Mouse (Mus musculus): ENCODE measurements around the gene Pex6. TPM values are rescaled to one million over a fixed set of nuclear protein-coding genes. Genes with fewer than 3 reads are reported as not detected.

Pex6 gene
- polyA plus RNA-seq, 2 experiments from 2014 or later: 2.9 to 4.0 TPM

GRCm38 (mm10) chr17:46701489-46701888, 9.8 kb upstream of the Pex6 start:
- ATAC-seq: no peak

DNA sequence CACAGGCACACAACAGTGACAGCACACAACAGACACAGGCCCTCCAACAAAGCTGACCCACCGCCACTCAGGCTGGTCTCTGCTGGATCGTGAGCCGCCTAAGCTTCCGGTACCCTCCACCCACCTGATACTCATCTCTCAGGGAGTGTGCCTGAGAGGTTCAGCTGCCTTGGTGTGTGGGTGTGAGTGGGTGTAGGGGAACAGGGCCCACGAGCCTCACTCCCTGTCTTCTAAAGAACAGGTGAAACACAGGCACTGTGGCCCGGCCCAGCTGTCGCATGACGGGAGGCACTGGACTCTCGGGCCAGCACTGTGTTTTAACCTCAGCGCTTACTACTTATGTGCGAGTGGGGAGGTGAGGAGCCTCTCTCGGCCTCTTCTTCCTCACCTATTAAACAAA, 9.2 kb upstream of the Pex6 start:
- ATAC-seq: no peak

- no peak for ATAC-seq
Observed at GRCm38 (mm10) chr17:46702506-46702905, 8.8 kb upstream of the Pex6 start.

DNA sequence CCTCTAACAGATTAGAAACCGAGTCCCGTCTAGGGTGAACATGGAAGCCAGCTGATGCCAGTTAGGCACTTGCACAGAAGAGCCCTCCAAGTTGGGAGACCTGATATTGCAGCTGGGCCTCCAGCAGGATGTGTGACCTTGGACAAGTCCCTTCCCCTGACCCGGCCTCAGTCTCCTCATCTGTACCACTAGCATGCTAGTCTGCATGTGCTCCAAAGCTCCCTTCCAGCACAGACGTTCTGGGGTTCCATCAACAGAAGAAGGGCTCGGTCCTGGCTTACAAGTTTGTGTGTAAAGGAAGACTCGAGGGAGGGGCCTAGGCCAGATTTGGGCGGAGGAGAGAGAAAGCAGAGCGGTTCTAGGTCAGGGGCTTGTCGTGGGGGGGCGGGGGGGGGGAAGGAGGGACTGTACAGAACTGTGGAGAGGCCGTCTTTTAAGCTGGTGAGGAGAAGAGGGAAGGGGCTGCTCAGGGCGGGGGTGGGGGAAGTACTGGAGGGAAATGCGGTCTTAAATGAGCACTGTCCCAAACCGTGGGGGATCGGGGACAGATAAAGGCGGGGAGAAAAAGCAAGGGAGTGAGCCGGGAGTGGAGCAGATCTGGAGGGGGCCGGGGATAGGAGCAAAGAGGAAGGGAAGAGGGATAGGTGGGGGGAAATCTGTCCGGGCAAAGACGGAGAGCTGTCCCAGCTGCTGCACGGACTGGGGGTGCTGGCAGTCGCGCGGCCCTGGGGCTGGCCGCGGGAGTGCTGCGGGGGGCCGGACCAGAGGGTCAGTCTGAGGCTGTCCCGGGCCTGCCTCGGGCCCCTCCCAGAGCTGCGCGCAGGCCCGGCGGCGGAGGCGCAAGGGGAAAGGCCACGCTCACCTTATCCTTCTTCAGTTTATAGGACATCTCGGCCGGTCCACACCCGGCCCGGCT, 7.0 kb upstream of the Pex6 start:
- peak; percentile 2 for ATAC-seq

- peak; percentile 98 for ATAC-seq
Observed at GRCm38 (mm10) chr17:46704887-46705835, 6.1 kb upstream of the Pex6 start, which contains the start of gene Ppp2r5d. Gene Ppp2r5d, minus strand, starts transcription at chr17:46705111.

GRCm38 (mm10) chr17:46706375-46707089, 4.7 kb upstream of the Pex6 start:
- ATAC-seq: no peak

DNA sequence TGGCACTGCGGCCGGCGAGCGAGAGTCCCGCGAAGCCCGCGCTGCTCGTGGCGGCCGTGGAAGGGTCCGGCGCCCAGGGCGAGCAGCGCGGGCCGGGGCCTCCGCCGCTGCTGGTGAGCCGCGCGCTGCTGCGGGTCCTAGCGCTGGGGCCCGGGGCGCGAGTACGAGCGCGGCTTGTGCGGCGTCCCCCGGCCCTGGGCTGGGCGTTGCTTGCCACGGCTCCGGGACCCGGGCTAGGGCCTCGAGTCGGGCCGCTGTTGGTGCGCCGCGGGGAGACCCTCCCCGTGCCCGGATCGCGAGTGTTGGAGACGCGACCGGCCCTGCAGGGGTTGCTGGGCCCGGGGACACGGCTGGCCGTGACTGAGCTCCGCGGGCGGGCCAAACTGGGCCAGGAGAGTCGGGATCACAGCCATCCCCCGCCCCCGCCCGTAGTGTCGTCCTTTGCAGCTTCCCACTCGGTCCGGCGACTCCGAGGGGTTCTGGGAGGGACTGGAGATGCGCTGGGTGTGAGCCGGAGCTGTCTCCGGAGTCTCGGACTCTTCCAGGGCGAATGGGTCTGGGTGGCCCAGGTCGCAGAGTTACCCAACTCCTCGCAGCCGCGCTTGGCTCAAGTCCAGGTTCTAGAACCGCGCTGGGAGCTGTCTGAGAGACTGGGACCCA, 479 bp downstream of the Pex6 start:
- ATAC-seq: peak; percentile 20

- peak; percentile 15 for ATAC-seq
Observed at GRCm38 (mm10) chr17:46712442-46712841, 1.2 kb downstream of the Pex6 start.

- ATAC-seq: no peak
Observed at GRCm38 (mm10) chr17:46713849-46714248, 2.6 kb downstream of the Pex6 start.

- no peak for ATAC-seq
Observed at GRCm38 (mm10) chr17:46714756-46715481, 3.7 kb downstream of the Pex6 start.

DNA sequence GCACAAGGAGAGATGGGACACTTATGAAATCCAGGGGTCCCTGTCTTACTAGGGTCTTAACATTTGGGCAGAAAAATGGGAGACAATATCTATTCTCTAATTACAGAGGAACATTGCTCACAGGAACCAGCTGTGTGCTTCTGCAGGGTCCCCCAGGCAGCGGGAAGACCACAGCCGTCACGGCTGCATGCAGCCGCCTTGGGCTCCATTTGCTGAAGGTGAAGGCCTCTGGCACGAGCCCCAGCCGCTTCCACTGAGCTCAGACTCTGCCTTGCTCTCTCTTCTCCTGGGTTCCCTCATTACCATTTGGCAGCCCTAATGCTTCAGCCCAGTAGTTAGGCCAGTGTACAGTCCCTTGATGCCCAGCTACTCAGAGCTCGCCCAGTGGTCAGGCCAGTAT, 9.8 kb downstream of the Pex6 start:
- ATAC-seq: no peak

DNA sequence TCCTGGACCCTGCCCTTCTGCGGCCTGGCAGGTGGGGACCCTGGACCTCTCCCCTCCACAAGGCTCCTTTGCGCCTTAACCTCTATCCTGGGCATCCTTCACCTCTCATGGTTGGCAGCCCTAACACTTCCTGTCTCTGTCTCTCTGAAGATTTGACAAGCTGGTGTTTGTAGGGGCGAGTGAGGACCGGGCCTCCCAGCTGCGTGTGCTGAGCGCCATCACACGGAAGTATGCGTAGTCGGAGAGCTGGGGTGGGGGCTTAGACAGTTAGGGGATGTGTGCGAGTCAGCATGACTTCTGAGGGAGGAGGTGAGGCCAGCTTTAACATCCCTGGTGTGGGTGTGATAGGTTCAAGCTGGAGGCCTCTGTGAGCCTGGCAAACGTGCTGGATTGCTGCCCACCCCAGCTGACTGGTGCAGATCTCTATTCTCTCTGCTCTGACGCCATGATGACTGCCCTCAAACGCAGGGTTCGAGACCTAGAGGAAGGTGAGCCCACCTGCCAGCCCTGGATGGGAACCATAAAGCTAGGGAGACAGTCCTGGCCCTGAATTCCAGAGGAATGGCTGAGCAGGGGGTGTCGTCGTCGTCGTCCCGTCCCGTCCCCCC, 13.3 kb downstream of the Pex6 start:
- no peak for ATAC-seq

GRCm38 (mm10) chr17:46725273-46725672, 14.0 kb downstream of the Pex6 start:
- ATAC-seq: no peak

- no peak for ATAC-seq
Observed at GRCm38 (mm10) chr17:46725731-46726645, 14.7 kb downstream of the Pex6 start.

DNA sequence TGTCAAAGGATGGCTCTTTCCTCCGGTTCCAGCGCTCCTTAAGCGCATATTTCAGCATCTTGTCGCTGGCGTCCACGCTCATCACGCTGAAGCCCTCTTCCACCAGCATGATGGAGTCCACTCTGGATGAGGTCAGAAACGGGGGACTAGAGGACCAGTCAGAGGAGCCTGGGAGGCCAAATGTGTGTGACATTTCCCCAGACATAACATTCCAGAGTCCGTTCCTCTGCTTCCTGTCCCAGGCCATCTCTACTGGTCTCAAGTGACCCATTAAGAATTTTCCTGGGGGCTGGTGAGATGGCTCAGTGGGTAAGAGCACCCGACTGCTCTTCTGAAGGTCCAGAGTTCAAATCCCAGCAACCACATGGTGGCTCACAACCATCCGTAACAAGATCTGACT, 16.0 kb downstream of the Pex6 start:
- no peak for ATAC-seq

- ATAC-seq: no peak
Observed at GRCm38 (mm10) chr17:46728021-46728420, 16.8 kb downstream of the Pex6 start.

DNA sequence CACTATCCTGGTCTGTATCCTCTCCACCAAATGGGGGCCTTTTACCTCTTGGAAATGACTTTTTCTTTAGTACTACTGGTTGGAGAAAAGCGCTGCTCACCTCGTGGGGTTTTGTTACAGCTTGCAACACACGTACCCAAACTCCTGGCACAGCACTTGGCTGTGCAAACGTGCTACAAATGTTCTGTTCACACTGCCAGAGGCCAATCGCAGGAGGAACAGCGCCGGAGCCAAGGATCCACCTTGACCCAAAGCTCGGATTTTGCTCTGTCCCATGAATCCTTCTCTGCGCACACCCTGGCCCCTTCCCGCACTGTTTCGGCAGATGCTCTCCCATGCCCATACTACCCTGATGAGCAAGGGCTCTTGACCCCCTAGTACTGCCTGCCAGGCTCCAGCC, 17.2 kb downstream of the Pex6 start:
- ATAC-seq: no peak

DNA sequence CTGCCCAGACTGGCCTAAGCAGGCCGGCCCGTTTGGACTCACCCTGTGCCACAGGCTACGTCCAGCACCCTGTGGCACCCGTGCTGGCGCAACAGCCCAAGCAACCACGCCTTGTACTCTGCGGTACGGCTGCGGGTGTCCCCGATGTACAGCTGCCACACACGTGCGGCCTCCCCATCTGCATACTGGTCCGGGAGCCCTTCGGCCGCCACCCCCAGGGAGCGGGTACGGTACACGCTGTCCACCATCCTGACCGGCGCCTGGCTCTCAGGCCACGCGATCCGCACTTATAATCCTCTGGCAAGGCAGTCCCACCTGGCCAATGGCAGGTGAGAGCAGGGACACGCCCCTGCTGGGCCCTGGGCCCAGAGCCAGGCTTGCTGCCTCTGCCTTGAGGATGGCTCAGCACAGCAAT, 17.6 kb downstream of the Pex6 start, which contains the start of gene Gnmt:
Gene Gnmt (minus strand): TSS at position 265 of the 415 bp plus-strand sequence.
- ATAC-seq: no peak

GRCm38 (mm10) chr17:46734055-46734454, 22.8 kb downstream of the Pex6 start:
- no peak for ATAC-seq

- no peak for ATAC-seq
Observed at GRCm38 (mm10) chr17:46735287-46735686, 24.0 kb downstream of the Pex6 start.

Measured in activated CD4-positive, CD25-positive, alpha-beta regulatory T cell, adult 4 months (primary cell).